Mouse (Mus musculus) midbrain, embryonic 10.5 days (tissue): ENCODE results near the gene Dclk3. TPM values are rescaled to one million over a fixed set of nuclear protein-coding genes. Genes with fewer than 3 reads are reported as not detected.

Experiments used
- DNase-seq: peaks from one replicate; pipeline ENCODE4 v3.0.0-alpha.2; 2017; ENCODE audit warnings: low spot score
- H3K27ac ChIP-seq: fragments of 300-500 bp; sonication (generic); replicated peaks from 2 replicates; pipeline ENCODE4 v1.5.1; 2016; ENCODE audit warnings: mild to moderate bottlenecking
- H3K27me3 ChIP-seq: fragments of 300-500 bp; sonication (generic); 2 replicates; pipeline ENCODE4 v1.6.1; 2016; ENCODE audit warnings: low read depth, mild to moderate bottlenecking; ENCODE audit not compliant: poor library complexity, severe bottlenecking
- H3K36me3 ChIP-seq: fragments of 300-500 bp; sonication (generic); 2 replicates; pipeline ENCODE4 v1.6.1; 2016; ENCODE audit warnings: mild to moderate bottlenecking, moderate library complexity
- H3K4me1 ChIP-seq: fragments of 300-500 bp; sonication (generic); 2 replicates; pipeline ENCODE4 v1.6.1; 2016
- H3K4me3 ChIP-seq: fragments of 300-500 bp; sonication (generic); 2 replicates; pipeline ENCODE4 v1.5.1; 2016; ENCODE audit warnings: mild to moderate bottlenecking, moderate library complexity
- H3K9me3 ChIP-seq: fragments of 300-500 bp; sonication (generic); replicated peaks from 2 replicates; pipeline ENCODE4 v1.6.1; 2016; ENCODE audit warnings: mild to moderate bottlenecking
- WGBS: fragments of 180-500 bp; shearing (Covaris S2); methylation state at CpG from one replicate; pipeline ENCODE4 v1.1.7; 2016; 5-methylcytosine and 5-hydroxymethylcytosine counted together
- polyA plus RNA-seq: library from polyadenylated mRNA; unstranded; fragments of >200 nt; fragmentation: Nextera tagmentation; extraction: Ambion mirVana; gene quantifications from 2 replicates; pipeline ENCODE4 v1.2.1, GENCODE M21; 2016

Gene Dclk3
- polyA plus RNA-seq, 1 experiment from 2014 or later = 0.21 TPM

- H3K27me3 ChIP-seq = no peaks in the 10 kb centered on the region
- 92% methylated on average over 3 of the region's 3 CpGs for WGBS
- H3K4me3 ChIP-seq = no peak overlapping the region
- H3K27ac ChIP-seq = no peak overlapping the region
- H3K9me3 ChIP-seq = no peaks in the 10 kb centered on the region
- H3K4me1 ChIP-seq = peaks cover 10% of the 10 kb centered on the region
- no peaks in the 10 kb centered on the region for H3K36me3 ChIP-seq
- DNase-seq = no peak
Measured at GRCm38 (mm10) chr9:111475281-111475680, 36.4 kb downstream of the Dclk3 start.

DNA sequence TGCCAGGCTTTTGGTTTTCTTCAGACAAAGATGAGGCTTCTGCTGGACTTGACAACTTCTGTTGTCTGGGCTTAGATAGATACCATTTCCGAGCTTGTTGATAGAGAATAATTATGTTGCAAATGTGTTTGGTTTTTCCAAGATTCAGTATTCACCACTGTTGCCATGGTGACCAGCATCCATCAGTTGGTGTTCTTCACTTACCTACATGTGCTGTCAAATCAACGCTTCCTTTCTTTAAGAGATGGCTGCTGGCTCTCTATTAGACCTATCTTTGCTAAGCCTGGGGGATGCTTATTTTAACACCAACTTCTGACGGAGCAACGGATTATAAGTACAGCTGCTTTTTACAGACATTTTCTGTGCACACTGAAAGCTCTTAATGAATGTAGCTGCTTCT lies 37.1 kb downstream of the Dclk3 start:
- Histone ChIP-seq H3K27ac (no peak overlapping the region), H3K4me3 (no peak overlapping the region), H3K4me1 (peaks cover 10% of the 10 kb centered on the region), H3K9me3 (no peaks in the 10 kb centered on the region), H3K27me3 (no peaks in the 10 kb centered on the region), H3K36me3 (no peaks in the 10 kb centered on the region)
- 86% methylated on average over 4 of the region's 4 CpGs for WGBS
- DNase-seq = no peak

GRCm38 (mm10) chr9:111476479-111477016 lies 37.7 kb downstream of the Dclk3 start:
- Histone ChIP-seq H3K27ac (no peak overlapping the region), H3K4me3 (no peak overlapping the region), H3K9me3 (no peaks in the 10 kb centered on the region), H3K4me1 (peaks cover 10% of the 10 kb centered on the region), H3K27me3 (no peaks in the 10 kb centered on the region), H3K36me3 (no peaks in the 10 kb centered on the region)
- WGBS = 85% methylated on average over 6 of the region's 6 CpGs
- no peak for DNase-seq

DNA sequence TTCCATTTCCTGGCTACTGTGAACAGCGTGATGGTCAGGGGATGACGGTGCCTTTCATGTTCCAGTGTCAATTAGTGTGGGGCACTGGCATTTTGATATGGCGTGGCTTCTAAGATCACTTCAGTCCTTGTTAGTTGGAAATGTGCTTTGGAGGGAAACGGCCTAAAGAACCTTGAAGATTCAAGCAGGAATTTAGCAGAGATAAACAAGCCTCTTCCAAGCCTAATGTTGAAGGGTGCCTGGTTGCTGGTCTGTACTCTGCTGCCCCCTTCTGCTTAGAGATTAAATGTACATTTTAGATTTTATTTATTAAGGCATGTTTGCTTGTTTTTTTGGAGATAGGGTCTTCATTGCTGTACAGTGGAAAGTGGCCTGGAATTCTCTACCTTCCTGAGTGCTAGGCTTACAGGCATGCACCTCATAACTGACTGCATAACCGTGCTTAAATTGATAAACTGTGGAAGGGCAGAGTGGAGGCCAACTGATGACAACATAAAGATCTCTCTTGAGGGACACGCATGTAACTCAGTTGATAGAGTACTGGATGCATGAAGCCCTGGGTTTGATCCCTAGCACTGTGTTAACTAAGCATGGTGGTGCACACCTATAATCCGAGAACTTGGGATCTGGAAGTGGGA lies 40.1 kb downstream of the Dclk3 start:
- Histone ChIP-seq H3K9me3 (no peaks in the 10 kb centered on the region), H3K4me3 (no peak overlapping the region), H3K4me1 (peaks cover 7% of the 10 kb centered on the region), H3K36me3 (no peaks in the 10 kb centered on the region), H3K27ac (no peak overlapping the region), H3K27me3 (no peaks in the 10 kb centered on the region)
- no peak for DNase-seq
- 68% methylated on average over 7 of the region's 7 CpGs for WGBS

DNA sequence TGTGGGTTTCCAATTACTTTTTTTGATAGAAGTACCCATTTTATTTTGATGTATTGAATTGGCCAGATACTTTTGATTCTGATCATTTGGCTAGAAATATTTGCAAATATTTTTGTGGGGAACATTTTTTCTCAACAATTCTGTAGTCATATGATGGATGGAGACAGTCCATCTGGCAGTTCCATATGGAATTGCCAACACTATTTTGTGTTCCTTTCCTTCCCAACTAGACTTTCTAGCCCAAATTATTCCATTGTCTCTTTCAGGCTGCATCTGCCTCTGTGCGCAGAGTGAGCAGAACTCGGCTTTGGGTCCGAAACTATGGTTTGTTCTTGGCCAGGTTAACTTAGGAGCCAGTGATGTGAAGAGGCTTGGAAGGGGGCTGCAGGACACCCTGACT lies 42.1 kb downstream of the Dclk3 start:
- H3K27me3 ChIP-seq = no peaks in the 10 kb centered on the region
- no peak for DNase-seq
- H3K27ac ChIP-seq = no peak overlapping the region
- WGBS = 85% methylated on average over 3 of the region's 3 CpGs
- H3K9me3 ChIP-seq = no peaks in the 10 kb centered on the region
- H3K4me3 ChIP-seq = no peak overlapping the region
- no peaks in the 10 kb centered on the region for H3K36me3 ChIP-seq
- no peaks in the 10 kb centered on the region for H3K4me1 ChIP-seq

DNA sequence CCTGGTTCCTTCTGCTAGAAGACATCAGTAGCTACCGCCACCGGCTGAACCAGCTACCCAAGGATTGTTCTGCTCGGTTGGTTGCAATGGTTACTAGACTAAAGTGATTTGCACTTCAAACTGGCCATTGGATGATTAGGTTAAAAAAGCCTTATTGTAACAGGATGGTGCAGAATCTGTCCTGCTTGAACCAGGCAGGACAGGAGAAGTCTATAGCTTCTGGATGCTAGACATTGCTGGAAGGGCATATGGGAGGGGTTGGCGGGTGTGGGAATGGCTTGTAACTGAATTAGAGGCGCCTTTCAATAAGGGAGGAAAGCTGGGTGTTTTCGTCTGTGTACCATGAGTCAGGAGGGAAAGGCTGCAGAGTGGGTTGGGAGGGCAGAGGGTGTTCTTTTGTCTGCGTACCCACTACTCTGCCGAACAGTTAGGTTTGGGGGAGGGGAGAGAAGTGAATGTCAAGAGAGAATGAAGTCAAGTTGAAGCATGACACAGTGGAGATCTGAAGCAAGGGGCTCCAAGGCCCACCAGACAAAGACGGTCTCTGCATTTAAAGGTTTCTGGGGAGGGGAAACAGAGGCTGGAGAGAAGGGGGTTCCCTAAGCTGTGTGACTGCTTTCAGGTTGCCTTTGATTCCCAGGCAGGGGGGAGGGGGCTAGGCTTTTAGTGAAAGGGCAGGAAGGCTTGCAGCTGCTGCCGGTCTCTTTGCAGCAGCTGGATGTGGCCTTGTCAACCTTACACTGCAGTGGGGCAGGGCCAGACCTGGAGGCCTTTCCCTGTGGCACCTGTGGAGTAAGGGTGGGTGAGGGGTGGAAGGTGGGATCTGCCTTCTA lies 48.0 kb downstream of the Dclk3 start:
- WGBS = 35% methylated on average over 10 of the region's 10 CpGs
- Histone ChIP-seq H3K9me3 (no peaks in the 10 kb centered on the region), H3K27ac (peak overlapping the region; percentile 68), H3K4me3 (no peak overlapping the region), H3K27me3 (peaks cover 5% of the 10 kb centered on the region; the same call in 1 of the 2 replicates), H3K4me1 (peaks cover 18% of the 10 kb centered on the region), H3K36me3 (no peaks in the 10 kb centered on the region)
- peak; percentile 43 for DNase-seq

GRCm38 (mm10) chr9:111490583-111490982 lies 51.7 kb downstream of the Dclk3 start:
- no peak for DNase-seq
- H3K4me3 ChIP-seq = no peak overlapping the region
- H3K9me3 ChIP-seq = no peaks in the 10 kb centered on the region
- WGBS = 50% methylated on average over 8 of the region's 8 CpGs
- peaks cover 5% of the 10 kb centered on the region; the same call in 1 of the 2 replicates for H3K27me3 ChIP-seq
- no peaks in the 10 kb centered on the region for H3K36me3 ChIP-seq
- peaks cover 18% of the 10 kb centered on the region for H3K4me1 ChIP-seq
- H3K27ac ChIP-seq = no peak overlapping the region

DNA sequence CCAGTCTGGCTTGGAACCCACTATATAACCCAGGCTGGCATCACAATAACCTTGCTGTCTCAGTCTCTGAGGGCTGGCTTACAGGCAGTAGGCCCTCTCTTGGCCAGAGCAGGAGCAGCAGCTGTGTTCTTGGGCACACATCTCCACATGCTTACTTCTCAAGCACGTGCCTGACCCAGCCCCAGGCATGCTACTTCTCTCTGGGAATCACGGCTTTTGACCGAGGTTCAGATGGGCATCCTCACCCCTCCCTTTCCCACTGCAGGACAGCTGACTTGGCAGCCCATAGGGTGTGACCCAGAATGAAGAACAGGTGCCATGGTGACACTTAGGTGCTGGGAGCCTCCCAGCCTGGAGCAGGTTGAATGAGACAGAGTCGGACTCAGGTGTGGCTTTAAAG lies 52.4 kb downstream of the Dclk3 start:
- H3K36me3 ChIP-seq = no peaks in the 10 kb centered on the region
- H3K9me3 ChIP-seq = no peaks in the 10 kb centered on the region
- H3K4me3 ChIP-seq = no peak overlapping the region
- peaks cover 5% of the 10 kb centered on the region; the same call in 1 of the 2 replicates for H3K27me3 ChIP-seq
- DNase-seq = no peak
- H3K4me1 ChIP-seq = peaks cover 16% of the 10 kb centered on the region
- WGBS = 65% methylated on average over 4 of the region's 4 CpGs
- H3K27ac ChIP-seq = no peak overlapping the region

GRCm38 (mm10) chr9:111493490-111493889 lies 54.6 kb downstream of the Dclk3 start:
- H3K4me3 ChIP-seq = no peak overlapping the region
- no peaks in the 10 kb centered on the region for H3K9me3 ChIP-seq
- no peak overlapping the region for H3K27ac ChIP-seq
- no peaks in the 10 kb centered on the region for H3K4me1 ChIP-seq
- DNase-seq = no peak
- WGBS = 83% methylated on average over 5 of the region's 5 CpGs
- H3K27me3 ChIP-seq = peaks cover under 1% of the 10 kb centered on the region; the same call in 1 of the 2 replicates
- H3K36me3 ChIP-seq = no peaks in the 10 kb centered on the region

DNA sequence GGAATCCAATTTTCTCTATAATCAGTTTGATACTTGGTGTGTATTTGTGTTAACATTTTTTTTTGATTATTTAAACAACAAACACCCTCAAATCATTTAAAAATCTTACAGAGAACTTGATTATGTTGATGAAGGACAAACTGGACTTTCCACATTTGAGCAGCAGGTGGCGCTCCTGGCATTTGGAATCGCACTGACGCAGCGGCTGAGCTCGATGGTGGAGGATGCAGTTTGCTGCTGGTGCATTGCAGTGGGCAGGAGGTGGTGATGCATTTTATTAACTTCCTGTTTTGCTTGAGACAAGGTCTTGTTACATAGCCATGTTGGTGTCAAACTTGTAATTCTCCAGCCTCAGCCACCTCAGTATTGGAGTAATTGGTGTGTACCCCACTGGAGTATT lies 56.7 kb downstream of the Dclk3 start:
- Histone ChIP-seq H3K27me3 (no peaks in the 10 kb centered on the region), H3K9me3 (no peaks in the 10 kb centered on the region), H3K36me3 (no peaks in the 10 kb centered on the region), H3K4me1 (no peaks in the 10 kb centered on the region), H3K4me3 (no peak overlapping the region), H3K27ac (no peak overlapping the region)
- WGBS = under 1% methylated on average over 5 of the region's 5 CpGs
- DNase-seq = peak; percentile 78

DNA sequence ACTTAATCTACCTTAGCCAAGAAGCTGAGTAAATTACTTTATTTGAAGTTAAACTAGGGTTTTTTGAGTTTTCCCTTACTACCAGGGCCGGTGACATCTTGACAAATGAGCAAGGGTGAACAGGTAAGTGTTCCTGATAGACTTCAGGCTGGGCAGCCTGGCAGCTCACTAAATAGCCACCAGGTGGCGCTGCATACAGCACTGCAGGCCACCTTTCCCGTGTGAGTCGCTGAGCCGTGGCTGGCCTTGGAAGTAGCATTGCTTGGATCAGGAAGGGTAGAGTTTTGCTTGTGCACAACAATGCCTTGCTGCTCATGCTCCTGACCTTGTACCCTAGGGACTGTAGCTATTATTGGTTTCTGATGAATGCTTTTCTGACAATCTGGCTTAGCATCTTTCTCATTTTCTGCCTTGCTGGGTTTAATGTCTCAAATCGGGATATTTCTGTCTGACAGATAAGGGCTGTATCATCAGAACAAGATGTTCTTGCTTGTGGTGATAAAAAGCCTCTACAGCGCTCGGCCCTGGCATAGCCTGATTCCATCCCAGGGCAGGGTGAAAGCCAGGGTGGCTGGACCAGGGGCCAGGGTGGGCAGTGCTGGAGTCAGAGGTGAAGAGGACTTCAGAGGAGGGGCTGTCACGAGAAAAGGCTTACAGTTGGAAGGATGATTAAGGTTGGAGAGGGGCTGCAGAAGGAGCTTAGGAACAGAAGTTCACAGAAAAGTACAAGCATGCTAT lies 58.4 kb downstream of the Dclk3 start:
- 37% methylated on average over 9 of the region's 9 CpGs for WGBS
- Histone ChIP-seq H3K27me3 (no peaks in the 10 kb centered on the region), H3K27ac (no peak overlapping the region), H3K4me1 (no peaks in the 10 kb centered on the region), H3K36me3 (no peaks in the 10 kb centered on the region), H3K4me3 (no peak overlapping the region), H3K9me3 (no peaks in the 10 kb centered on the region)
- DNase-seq = peak; percentile 75

- no peaks in the 10 kb centered on the region for H3K36me3 ChIP-seq
- H3K4me3 ChIP-seq = no peak overlapping the region
- H3K27me3 ChIP-seq = no peaks in the 10 kb centered on the region
- DNase-seq = no peak
- no peak overlapping the region for H3K27ac ChIP-seq
- no peaks in the 10 kb centered on the region for H3K4me1 ChIP-seq
- H3K9me3 ChIP-seq = no peaks in the 10 kb centered on the region
- WGBS = 88% methylated on average over 9 of the region's 9 CpGs
Measured at GRCm38 (mm10) chr9:111500211-111500610, 61.3 kb downstream of the Dclk3 start.
